Mouse (Mus musculus) left cerebral cortex, postnatal 14 days (tissue): ENCODE measurements at regions not wholly inside any gene's neighbourhood (a gene's known extent, or its start where the extent isn't known, plus 50 kb on each side); places are given as distances from the start of the nearest gene placed in this dataset.

ENCODE experiments used
- DNase-seq, 2 experiments: peaks; one replicate each; pipeline ENCODE4 v3.0.0; 2021 to 2022; ENCODE audit warnings: low spot score in 2 of 2, mixed read lengths in 1 of 2
- intact Hi-C: fragments of 180-260 bp; cut with DNase I; formaldehyde crosslinking; loops from one replicate; pipeline ENCODE4 v1.15.1; 2025

DNA sequence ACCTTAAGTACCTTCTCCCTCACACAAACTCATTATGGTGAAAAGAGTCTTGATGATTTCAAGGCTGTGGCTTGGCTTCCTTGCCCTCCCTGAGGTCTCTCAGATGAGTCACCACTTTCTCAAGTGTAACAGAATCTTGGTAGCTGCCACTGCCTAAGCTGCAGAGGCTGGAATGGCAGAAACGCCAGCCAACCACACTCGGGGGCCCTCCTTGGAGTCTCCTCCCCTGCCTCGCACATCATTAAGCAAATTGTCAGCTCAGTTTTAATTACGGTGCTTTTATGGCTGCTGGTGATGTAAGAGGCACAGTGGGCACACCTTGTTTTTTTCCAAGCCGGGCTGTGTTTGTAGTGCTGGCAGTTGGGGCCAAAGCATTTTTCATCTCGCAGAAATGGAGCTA, 306.9 kb upstream of the 4930412O13Rik start:
- DNase-seq = peak; percentile 3 to 13
- intact Hi-C loops = no loop called here

DNA sequence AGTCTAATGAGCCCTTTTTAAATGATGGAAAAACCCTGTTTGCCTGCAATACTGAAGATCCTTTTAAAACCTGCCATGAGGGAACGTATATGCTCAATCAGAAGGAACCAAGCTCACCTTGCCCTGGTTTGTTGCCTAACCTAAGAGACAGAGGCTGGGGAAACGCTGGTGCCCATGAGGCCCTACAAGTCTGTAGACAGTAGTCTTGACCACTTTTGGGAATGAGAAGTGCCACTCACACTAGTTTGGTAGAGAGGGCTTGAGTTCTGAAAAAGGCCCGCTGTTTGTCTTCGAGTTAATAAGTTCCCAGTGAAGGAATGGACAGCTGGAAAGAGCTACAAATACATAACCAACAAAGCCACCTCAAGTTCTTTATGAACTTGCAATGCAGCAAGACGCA, 306.4 kb upstream of the 4930412O13Rik start:
- DNase-seq = no peak
- intact Hi-C loops = no loop called here

DNA sequence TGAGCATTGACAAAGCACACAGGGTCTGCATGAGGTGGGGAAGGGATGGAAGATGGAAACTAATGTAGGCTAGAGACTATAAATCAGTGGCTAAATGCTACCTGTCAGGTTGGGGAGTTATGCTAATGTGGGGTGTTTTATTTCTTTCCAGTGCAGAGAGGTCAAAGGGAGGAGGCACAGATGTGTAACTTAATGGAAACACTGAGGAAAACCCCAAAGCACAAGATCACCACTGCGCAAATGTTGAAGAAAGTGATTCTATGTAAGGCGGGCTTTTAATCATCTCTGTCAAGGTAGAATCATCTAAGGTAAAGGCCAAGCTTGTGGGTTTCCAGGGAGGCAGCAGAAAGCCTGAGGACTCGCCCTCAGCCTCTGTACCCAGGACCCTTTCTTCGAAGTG, 303.2 kb upstream of the 4930412O13Rik start:
- intact Hi-C loops = no loop called here

DNA sequence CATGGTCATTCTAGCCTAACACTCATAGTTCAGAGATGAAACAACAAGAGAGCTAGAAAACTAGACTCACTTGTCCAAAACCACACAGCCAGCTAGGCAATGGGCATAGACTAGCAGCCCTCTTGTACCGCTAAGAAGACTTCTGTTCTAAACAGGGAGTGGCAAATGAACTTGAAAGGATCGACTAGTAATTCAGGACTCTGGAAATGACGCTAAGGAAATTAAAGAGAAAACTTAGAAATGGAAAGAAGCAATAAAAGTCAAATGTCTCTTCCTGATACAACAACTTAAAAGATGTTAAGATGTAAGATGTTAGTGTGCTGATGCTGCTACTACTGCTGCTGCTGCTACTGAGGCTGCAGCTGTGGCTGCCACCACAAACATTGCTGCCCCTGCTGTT, 293.7 kb upstream of the 4930412O13Rik start:
- intact Hi-C loops = no loop called here
- no peak for DNase-seq

More for the DNA sequence above, 303.2 kb upstream of the 4930412O13Rik start:
- DNase-seq = no peak

DNA sequence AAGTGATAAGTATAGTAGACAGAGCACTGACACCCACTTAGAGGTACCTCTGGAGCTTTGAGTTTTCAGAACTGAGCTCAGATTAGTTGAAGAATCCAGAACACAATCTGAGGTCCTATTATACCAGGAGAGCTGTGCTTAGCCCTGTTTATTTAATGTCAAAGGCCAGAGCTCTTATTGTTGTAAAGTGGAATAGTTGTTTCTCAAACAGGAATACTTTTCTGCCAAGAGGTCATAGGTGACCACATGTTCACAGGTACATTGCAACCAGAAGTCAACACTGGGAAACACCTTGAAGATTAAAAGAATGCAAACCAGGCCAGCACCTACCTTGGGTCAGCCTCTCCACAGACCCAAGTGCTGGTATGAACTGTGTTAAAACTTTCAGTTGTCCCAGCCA, 291.9 kb upstream of the 4930412O13Rik start:
- intact Hi-C loops = no loop called here
- DNase-seq = no peak

DNA sequence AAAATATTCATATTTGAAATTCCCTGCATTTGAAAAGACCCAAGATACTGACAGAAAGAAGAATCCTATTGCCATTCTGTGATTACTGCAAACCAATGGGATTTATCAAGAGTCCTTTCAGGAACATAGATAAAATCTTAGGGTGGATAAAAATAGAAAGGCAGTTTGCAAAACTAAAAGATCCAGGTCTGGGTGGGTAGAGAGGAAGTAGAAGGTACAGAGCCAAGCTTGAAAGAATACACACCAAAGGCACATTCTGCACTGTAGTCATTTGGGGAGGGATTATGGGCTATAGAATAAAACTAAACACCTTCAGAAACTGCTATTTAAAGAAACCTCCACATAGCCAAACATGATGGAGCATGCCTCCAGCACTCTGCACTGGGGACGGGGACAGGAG, 288.5 kb upstream of the 4930412O13Rik start:
- no peak for DNase-seq
- intact Hi-C loops = no loop called here

DNA sequence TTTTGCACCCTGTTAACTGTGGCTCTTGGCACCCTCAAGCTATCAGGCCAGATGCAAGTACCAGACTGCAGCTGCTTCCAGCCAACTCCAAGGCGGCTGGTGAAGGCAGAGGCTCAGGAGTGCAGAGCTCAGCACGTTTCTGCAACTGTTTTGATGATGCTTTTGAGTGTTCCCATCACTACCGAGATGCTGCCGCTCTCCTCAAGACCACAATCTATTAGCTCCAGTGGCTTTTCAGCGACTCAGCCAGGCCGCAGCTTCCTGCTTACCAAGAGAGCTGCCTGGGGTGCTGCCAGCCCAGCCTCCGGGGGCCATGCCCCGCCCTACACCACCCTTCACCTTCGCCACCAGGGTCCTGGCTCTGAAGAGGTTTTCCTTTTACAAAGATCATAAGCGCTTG, 287.1 kb upstream of the 4930412O13Rik start:
- intact Hi-C loops = no loop called here
- DNase-seq = peak; percentile 4 to 9

DNA sequence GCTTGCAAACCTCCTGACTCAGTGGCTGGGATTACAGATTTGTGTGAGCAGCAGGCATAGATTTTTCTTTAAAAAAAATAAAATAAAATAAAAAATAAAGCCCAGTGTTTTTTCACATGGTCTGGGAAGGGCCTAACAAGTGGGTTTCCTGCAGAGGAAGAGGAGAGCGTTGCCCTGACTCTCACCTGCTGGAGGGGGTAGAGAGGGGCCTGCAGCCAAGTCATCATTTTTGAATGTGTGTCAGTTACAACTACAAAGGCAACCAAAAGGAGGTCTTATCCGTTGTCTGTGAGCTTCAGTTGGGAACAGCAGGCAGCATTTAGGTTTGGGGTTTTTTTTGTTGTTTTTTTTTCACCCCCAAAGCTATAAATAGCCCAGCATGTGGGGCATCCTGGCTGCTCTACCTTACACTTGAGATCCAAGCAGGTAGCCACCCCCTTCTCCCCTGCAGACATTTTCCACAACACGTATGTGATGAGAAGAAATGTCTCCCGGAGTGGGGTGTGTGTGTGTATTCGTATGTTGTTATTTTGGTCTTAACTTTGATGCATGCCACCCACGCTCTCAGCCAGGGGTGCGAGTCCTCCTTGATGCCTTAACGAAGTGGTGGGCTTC, 285.7 kb upstream of the 4930412O13Rik start:
- intact Hi-C loops = no loop called here
- DNase-seq = no peak

DNA sequence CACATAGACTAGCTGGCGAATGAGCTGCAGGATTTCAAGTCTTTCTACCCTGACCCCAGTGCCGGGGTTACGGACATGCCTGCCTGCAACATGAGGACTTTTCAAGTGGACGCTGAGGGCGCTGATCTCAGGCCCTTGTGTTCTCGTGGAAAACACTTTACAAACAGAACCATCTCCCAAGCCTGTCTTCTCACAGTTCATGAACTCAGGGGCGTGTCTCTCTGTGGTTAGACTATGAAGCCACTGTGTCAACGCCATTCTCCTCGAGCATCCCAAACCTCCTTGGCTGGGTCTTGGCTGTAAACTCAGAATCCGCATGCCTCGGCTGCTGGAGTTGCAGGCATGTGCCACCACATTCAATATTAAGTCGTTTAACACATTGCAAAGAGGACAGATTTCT, 284.9 kb upstream of the 4930412O13Rik start:
- no peak for DNase-seq
- intact Hi-C loops = no loop called here

DNA sequence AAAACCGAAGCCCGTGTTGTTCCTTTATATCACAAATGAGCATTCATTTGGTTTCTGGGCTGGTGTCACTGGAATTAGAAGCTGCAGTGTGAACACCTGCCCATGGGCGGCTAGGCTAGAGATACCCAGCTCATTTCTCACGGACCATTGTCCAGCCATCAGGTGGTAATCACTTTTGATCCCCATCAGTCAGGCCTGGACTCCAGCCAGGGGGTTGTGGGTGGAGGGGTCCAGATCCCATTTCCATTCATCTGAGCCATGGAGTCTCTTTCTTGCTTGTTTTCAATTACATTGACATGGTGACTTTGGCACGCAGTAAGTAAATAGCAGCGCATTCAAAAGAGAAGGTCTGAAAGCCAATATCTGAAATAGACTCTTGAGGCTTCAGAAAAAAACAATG, 276.1 kb upstream of the 4930412O13Rik start:
- intact Hi-C loops = no loop called here
- DNase-seq = no peak

DNA sequence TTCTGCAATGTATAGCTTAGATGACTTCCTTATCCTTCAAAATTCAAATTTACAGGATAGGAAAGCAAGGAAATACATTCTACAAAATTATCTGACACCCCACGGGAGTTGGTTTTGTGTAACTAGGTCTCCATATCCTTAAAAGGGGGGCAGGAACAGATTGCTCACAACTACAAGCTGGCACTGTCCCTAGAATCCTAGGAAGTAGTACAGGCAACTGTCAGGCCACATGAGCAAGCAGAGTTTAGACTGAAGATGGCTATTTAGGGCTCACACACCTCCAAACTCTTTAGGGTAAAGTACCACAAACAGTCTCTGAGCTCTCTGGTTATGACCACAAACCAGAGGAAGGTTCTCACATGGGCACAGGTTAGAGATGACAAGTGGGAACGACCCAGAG, 273.5 kb upstream of the 4930412O13Rik start:
- DNase-seq = peak; percentile 18 to 21
- intact Hi-C loops = no loop called here

DNA sequence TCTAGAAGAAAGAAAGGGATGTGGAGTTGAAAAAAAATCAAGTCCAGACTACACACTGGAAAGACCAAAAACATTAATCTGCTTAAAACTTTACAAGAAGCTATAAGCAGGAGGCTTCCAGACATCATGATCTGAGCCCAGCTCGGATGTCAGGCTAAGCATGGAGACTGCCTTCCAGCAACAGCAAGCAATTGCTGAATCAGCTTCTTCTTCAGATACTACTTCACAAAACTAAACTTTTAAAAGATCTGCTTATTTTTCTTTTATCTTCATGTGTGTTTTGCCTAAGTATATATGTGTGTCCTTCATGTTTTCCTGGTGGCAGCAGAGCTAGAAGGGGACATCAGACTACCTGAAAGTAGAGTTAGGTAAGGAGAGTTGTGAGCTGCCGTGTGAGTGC, 266.6 kb upstream of the 4930412O13Rik start:
- DNase-seq = no peak
- intact Hi-C loops = no loop called here

DNA sequence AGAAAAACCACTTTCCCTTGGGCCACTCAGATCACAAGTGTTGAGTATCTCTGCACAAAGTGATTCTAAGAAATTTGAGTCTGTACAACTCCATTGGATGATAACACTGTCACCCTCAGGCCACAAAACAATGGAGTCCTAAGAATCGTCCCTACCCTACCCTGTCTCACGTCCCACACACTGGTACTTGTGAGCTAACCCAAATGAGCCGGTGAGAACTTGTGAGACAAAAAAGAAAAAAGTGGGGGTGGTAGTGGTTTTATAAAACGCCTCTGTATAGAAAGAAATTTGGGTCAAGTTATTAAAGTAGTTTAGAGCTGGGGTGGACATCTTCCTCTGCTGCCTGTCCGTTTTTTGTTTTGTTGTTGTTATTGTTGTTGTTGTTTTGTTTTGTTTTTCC, 264.8 kb upstream of the 4930412O13Rik start:
- no peak for DNase-seq
- intact Hi-C loops = no loop called here

DNA sequence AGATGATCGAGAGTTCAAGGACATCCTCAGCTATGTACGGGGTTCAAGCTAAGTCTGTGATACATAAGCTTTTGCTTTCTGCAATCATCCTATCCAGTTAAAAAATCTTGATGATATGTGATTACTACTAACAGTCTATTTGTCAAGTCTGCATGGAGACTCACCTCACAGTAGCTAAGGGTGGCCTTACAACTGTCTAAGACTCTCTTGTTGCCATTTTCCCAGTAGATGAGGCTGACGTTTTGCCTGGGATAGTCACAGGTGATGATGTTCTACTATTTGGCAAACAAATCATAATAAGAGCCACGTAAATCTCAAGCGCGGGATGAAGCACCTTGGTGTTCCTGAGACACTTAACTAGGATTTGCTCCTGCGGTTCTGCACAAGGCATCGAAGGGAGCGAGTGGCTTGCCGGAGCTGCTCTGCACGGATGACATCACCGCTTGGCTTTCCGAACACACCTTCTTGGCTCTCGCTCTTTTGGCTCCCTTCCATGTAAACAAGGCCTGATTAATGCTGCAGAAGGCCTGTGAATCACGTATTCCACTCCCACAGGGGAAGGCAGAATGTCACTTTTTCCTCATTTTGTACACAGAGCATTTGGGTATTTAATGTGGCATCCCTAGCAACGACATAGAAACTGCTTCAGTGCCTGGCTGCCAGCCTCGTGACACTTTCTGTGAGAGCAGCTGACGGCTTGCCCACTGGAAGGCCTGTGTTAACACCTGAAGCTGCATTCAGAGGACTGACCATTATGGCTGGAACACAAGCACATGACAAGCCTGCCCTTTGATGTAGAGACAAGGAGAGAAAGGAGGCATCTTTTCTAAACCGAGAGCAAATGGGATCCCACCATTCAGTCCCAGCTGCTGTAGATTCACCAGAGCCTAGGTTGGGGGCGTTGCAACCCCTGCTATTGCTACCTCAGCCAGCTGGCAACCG, 260.5 kb upstream of the 4930412O13Rik start:
- intact Hi-C loops = no loop called here
- peak; percentile 70 to 89 for DNase-seq

DNA sequence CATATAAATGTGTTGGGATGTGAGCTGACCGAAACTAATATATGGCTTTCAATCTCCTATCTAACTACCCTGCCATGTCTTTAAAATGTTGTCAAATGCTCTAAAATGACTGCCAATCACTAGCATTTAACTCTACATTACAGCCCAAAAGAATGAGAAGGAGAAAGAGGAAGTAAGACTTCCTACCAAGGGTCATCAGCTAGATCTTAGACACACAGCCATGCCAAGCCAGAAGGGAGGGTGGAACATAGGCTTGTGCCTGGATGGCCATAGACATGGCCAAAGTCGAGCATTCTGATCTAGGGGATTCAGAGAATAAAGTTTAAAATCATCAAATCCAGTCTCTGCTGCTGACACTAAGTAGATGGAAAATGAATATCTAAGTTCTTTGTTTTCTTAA, 257.4 kb upstream of the 4930412O13Rik start:
- intact Hi-C loops = no loop called here
- no peak for DNase-seq

DNA sequence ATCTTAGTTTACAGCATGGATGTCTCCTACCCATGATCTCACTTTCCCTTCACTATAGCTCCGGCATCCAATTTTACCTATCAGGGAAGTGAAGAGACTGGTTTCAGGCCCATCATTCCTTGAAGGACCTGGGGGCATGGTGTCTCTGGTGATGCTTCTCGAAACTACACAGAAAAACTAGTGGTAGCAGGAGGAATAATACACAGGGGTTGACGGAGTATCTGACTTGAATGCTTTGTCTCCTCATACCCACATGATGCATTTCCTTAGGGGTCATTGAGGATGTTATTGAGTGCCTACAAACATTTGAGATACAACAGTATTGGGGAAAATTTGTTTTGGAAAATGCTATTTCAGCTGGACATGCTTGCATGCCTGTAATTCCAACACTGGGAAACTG, 253.0 kb upstream of the 4930412O13Rik start:
- intact Hi-C loops = no loop called here
- DNase-seq = no peak

DNA sequence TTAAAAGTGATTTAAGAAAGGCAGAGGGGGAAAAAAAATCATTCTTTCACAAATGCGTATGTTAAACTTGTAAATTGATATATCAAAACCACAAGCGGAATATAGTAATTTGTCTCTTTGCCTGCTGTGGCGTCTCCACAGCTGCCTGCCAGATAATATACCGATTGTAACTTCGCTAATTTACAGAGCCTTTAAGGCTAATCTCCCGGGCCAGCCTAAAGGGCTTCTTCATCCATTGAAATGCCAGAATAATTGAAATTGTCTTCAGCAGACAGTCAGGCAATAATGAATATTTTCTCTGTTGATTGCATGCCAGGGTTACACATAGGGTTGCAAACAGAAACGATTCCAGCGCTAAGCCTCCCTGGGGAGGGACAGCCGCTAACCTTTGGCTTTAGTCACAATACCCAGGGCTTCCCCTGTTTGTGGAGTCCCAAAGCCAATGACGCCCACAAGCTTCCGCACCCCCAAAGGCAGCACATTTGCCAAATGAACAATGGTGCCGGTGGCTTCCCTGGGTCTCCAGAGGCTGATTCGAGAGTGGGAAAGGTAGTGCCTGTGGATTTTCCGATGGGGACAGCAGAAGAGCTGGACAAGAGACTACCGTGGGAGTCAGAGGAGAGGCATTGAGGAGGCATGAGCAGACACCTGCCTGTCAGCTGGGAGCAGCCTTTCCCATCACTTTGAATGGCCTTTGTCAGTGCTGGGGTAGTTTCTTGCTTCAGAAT, 248.2 kb upstream of the 4930412O13Rik start:
- DNase-seq = no peak
- intact Hi-C loops = no loop called here

DNA sequence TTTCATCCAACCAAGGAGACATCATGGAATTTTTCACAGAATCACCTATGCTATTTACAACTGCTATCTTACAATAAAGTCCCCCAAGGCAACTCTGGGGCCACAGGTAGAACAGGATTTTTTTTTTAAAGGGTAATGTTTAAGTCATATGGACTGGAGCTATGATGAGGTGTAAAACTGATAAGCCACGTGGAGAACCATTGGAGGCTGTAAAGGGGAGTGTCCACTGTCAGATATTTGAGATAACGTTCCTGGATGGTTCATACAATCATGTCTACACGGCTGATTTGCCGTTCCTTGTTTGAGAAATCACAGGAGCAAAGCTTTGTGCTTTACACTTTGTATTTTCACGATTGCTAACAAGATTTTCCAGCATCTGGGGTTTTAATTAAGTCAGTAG, 241.8 kb upstream of the 4930412O13Rik start:
- no peak for DNase-seq

DNA sequence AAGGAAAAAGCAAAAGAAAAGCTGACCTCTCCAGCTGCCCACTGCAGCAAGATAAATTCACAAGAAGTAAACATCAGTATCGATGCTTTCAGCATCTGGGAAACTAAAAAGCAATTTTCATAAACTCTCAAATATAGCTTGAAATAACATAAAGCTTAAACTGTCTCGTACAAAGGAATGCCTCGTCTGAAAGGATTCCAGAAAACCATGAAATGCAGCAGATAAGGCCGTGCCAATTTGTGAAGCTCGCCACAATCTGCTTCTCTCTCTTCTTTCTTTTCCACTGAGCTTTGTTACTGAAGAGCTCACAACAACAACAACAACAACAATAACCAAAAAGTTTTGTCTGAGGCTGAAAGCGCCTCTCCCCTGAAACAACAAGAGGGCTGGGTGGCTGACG, 239.4 kb upstream of the 4930412O13Rik start:
- no peak for DNase-seq
- intact Hi-C loops = no loop called here

More for the DNA sequence above, 241.8 kb upstream of the 4930412O13Rik start:
- intact Hi-C loops = no loop called here

DNA sequence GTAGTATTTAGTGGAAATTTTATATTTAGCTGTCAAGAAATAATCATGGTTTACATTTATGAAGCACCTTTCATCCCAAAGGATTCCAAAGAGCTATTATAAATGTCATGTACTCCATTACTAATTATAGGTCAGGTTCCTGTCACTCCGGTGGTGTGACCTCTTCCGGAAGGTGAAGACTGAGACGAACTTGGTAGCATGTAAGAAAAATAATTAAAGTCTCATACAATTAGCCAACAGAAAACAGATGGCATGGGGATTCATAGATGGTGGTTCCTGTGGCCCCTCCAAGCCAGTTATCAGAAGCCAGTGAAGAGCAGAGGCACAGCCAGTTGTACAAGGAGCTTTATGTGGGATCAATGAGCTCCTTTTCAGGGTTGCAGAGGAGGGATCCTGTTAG, 238.6 kb upstream of the 4930412O13Rik start:
- intact Hi-C loops = no loop called here
- DNase-seq = no peak
